Mouse (Mus musculus): Measurements from ENCODE around the gene Pck2.

DNA sequence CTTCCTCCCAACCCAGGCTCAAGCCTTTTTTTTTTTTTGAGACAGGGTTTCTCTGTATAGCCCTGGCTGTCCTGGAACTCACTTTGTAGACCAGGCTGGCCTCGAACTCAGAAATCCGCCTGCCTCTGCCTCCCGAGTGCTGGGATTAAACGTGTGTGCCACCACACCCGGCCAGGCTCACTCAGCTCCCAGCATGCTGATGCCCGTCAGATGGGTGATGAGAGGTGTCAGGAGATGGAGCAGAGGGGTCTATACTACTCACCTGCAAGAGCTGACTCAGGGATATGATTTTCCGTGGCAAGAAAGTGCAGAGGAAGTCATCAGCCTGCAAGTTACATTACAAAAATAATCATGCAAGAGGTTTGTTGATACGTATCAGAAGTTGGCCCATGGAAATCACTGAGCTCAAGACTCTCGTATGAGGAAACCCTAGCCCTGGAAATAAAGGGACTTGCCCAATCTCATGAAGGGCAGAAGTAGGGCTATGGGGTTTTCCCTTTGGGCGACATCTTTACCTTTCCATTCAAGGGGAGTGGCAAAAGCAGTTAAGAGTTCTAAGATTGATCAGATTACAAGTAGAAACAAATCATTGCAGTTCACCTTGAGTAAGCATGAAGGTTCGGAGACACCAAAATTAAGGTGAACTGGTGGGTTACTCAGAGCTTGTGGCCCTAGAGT, 49.8 kb downstream of the Pck2 start:
- TF ChIP-seq POLR2A (IDR thresholded peaks at IDR 0.05; ENCODE audit: insufficient read depth, low read depth, low read length) (no peak), CTCF (IDR thresholded peaks at IDR 0.05) (no peak), EP300 (IDR thresholded peaks at IDR 0.05; ENCODE audit: insufficient read depth, low read depth, low read length) (no peak)
